Comparison of ENCODE assay signal across 9 mouse cellular contexts in the genomic region with DNA sequence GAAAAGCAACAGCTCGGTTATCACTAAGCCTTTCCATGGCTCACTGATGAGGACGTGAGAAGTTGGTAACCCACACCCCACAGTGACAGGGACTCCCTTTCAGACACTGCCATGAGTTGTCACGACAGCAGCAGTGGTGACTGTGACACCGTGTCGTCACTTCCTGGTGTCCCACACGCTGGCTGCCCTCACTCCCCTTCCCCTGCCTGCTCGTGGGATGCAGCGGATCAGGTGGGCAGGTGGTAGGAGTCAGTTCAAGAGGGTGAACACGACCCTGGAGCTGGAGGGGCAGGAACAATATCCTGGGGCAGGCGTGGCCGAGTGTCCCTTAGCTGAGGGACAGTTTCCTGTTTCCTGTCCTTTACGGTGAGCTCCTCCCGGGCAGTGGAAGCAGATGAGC.
DNase-seq lines count a peak whose midpoint lies in the region; ATAC-seq and TF ChIP-seq lines count a peak whose summit lies in the region.
"Had no signal": no experiment of that assay in that cellular context is flagged by ENCODE, and none has a peak within 500 bp of the region (broad histone marks: within the 10 kb centered on the region; RNA-seq: fewer than 3 reads in every experiment).

No protein-coding gene starts in this region.

- peaks cover 30 to 39% of the 10 kb centered on the region in 2 experiments for H3K4me1 ChIP-seq in heart, embryonic 14.5 days (ENCODE audit: control insufficient read depth in 2 of 2, insufficient read depth in 2 of 2, low read length in 2 of 2)
- H3K4me1 ChIP-seq in midbrain, embryonic 14.5 days (ENCODE audit: control insufficient read depth, insufficient read depth, low read length): peaks cover 17% of the 10 kb centered on the region
- peaks cover 9% of the 10 kb centered on the region; the same call in 1 of the 2 replicates for H3K4me1 ChIP-seq in midbrain, postnatal 0 days (ENCODE audit: insufficient read depth, low read length)

- H3K27me3 ChIP-seq in heart, embryonic 14.5 days (ENCODE audit: control insufficient read depth, insufficient read depth, low read length): no peaks in the 10 kb centered on the region
- no peaks in the 10 kb centered on the region for H3K27me3 ChIP-seq in midbrain, embryonic 14.5 days (ENCODE audit: control insufficient read depth, insufficient read depth, low read length)
- no peaks in the 10 kb centered on the region for H3K27me3 ChIP-seq in midbrain, postnatal 0 days (ENCODE audit: insufficient read depth, low read length)

- H3K9ac ChIP-seq in heart, embryonic 14.5 days (ENCODE audit: low read length): peak overlapping the region; percentile 45; the same call in 1 of the 2 replicates
- H3K9ac ChIP-seq in midbrain, embryonic 14.5 days (replicated peaks; ENCODE audit: low read length): no peak overlapping the region
- H3K9ac ChIP-seq in midbrain, postnatal 0 days (replicated peaks; ENCODE audit: low read length, poor library complexity, severe bottlenecking): no peak overlapping the region

- WGBS in heart, embryonic 14.5 days: 44% methylated on average over 13 of the region's 13 CpGs
- 69% methylated on average over 13 of the region's 13 CpGs for WGBS in midbrain, embryonic 14.5 days
- 71% methylated on average over 13 of the region's 13 CpGs for WGBS in midbrain, postnatal 0 days

- DNase-seq in heart, postnatal 10 days: no peak
- DNase-seq in midbrain, embryonic 14.5 days: no peak
- no peak for DNase-seq in midbrain, postnatal 0 days (ENCODE audit: low spot score)
- DNase-seq in natural killer cell, adult 2 months (ENCODE audit: low spot score in 2 of 2): peak; percentile 45 to 69
- DNase-seq in adrenal gland, postnatal 36 days: no peak

- ATAC-seq in heart, embryonic 14.5 days (ENCODE audit: insufficient number of reproducible peaks, insufficient read depth, low FRiP score, low read depth): no peak
- ATAC-seq in midbrain, embryonic 14.5 days (ENCODE audit: low FRiP score, low TSS enrichment): no peak
- no peak for ATAC-seq in midbrain, postnatal 0 days (ENCODE audit: low FRiP score)
- ATAC-seq in granulocyte monocyte progenitor cell, adult 5-6 weeks (replicated peaks; ENCODE audit: poor library complexity, severe bottlenecking): peak; percentile 37
- ATAC-seq in inflammation-experienced regulatory T-cells, adult 6 months: no peak

- no peak overlapping the region for H3K4me3 ChIP-seq in heart, embryonic 14.5 days (ENCODE audit: control insufficient read depth in 1 of 2, insufficient read depth in 1 of 2, low read depth in 1 of 2, low read length in 2 of 2)
- no peak overlapping the region for H3K4me3 ChIP-seq in midbrain, embryonic 14.5 days (replicated peaks; ENCODE audit: low read depth, low read length)
- H3K4me3 ChIP-seq in midbrain, postnatal 0 days (ENCODE audit: low read depth, low read length): no peak overlapping the region
- H3K4me3 ChIP-seq: erythroblast, embryonic 14.5 days had no signal

- no peak overlapping the region for H3K4me2 ChIP-seq in heart, embryonic 14.5 days (ENCODE audit: low read length)
- no peak overlapping the region for H3K4me2 ChIP-seq in midbrain, embryonic 14.5 days (ENCODE audit: low read length)
- no peak overlapping the region for H3K4me2 ChIP-seq in midbrain, postnatal 0 days (ENCODE audit: low read depth, low read length, poor library complexity, severe bottlenecking)

- intact Hi-C loops in heart, postnatal 10 days (cut with DNase I): no loop called here

- H3K36me3 ChIP-seq in heart, embryonic 14.5 days (ENCODE audit: control insufficient read depth, insufficient read depth, low read length): no peaks in the 10 kb centered on the region
- H3K36me3 ChIP-seq in midbrain, embryonic 14.5 days (ENCODE audit: control insufficient read depth, insufficient read depth, low read length): no peaks in the 10 kb centered on the region
- H3K36me3 ChIP-seq in midbrain, postnatal 0 days (ENCODE audit: insufficient read depth, low read length): no peaks in the 10 kb centered on the region

- TF ChIP-seq CTCF in midbrain, postnatal 0 days (IDR thresholded peaks at IDR 0.05): no peak

- H3K9me3 ChIP-seq in heart, embryonic 14.5 days (ENCODE audit: control insufficient read depth, low read length): no peaks in the 10 kb centered on the region
- H3K9me3 ChIP-seq in midbrain, embryonic 14.5 days (ENCODE audit: control insufficient read depth, low read length): no peaks in the 10 kb centered on the region
- no peaks in the 10 kb centered on the region for H3K9me3 ChIP-seq in midbrain, postnatal 0 days (ENCODE audit: low read length)

- peak overlapping the region in 1 of 2 experiments; percentile 67; a peak in 2 of 4 replicates for H3K27ac ChIP-seq in heart, embryonic 14.5 days (replicated peaks in 1 of 2; ENCODE audit: control insufficient read depth in 1 of 2, insufficient read depth in 1 of 2, low read depth in 2 of 2, low read length in 2 of 2)
- H3K27ac ChIP-seq in midbrain, embryonic 14.5 days (replicated peaks; ENCODE audit: low read depth, low read length): 0 out of 2 replicates have a peak overlapping the region, but pooled peaks have one; percentile 32
- no peak overlapping the region for H3K27ac ChIP-seq in midbrain, postnatal 0 days (ENCODE audit: low read depth, low read length)

Comparison
In these comparisons a context has a peak if more than half of its experiments do, and no peak if none do; other contexts are left out.
1. DNase-seq: peak in natural killer cell, adult 2 months (2 of 2); none in heart, postnatal 10 days (0 of 2), midbrain, embryonic 14.5 days (single experiment), midbrain, postnatal 0 days (single experiment) and adrenal gland, postnatal 36 days (0 of 2).